In the genomic region with DNA sequence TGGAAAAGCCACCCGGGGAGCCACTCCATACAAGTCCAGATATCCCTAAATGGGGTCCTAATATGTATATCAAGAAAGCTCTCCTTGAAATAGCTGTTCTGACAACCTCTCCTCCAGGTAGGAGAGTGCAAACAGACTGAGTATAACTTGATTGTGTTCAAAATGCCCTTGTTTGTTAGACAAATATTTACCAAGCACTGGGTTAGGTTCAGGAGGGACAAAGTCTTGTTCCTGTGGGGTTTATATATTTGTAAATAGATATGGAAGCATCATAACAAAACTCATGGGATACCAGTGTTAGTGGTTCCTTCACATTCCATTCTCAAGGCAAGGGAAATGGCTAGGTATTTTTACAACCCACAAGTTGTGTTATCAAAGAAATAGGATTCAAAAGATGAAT, we compare ENCODE assay signal across 16 mouse cellular contexts.
"Had no signal": no experiment of that assay in that cellular context is flagged by ENCODE, and none has a peak within 500 bp of the region (broad histone marks: within the 10 kb centered on the region; RNA-seq: fewer than 3 reads in every experiment).

No protein-coding gene starts in this region.

- H3K9ac ChIP-seq: neural tube, embryonic 13.5 days; neural tube, embryonic 15.5 days; stomach, embryonic 15.5 days had no signal

- H3K27me3 ChIP-seq: neural tube, embryonic 13.5 days; neural tube, embryonic 15.5 days; stomach, embryonic 15.5 days had no signal

- H3K9me3 ChIP-seq: neural tube, embryonic 15.5 days; stomach, embryonic 15.5 days had no signal

- H3K4me3 ChIP-seq: neural tube, embryonic 13.5 days; neural tube, embryonic 15.5 days; stomach, embryonic 15.5 days had no signal

- H3K36me3 ChIP-seq: neural tube, embryonic 13.5 days; neural tube, embryonic 15.5 days; stomach, embryonic 15.5 days had no signal

- H3K27ac ChIP-seq: neural tube, embryonic 13.5 days; neural tube, embryonic 15.5 days; stomach, embryonic 15.5 days; stomach, postnatal 0 days had no signal

- H3K4me2 ChIP-seq: neural tube, embryonic 13.5 days; neural tube, embryonic 15.5 days; stomach, embryonic 15.5 days had no signal

- DNase-seq: retina, postnatal 1 day; right cerebral cortex, adult 18-20 months; right cerebral cortex, postnatal 14 days; right cerebral cortex, postnatal 25 days; right cerebral cortex, postnatal 4 days; spleen, adult 18-20 months; thymus, adult 18-20 months; thymus, adult 2 months; thymus, postnatal 14 days; thymus, postnatal 25 days; thymus, postnatal 36 days; thymus, postnatal 4 days had no signal
